Mouse (Mus musculus): Measurements from ENCODE around the gene Cenpj. TPM values are rescaled to one million over a fixed set of nuclear protein-coding genes. Genes with fewer than 3 reads are reported as not detected.
A peak's percentile ranks its signal among the peaks of the same experiment; 100 is the strongest.

The Cenpj gene
- polyA plus RNA-seq, 1 experiment from 2014 or later: 8.6 TPM

- no peaks in the 10 kb centered on the region for H3K9me3 ChIP-seq (ENCODE audit: control insufficient read depth, low read length)
- H3K4me2 ChIP-seq (ENCODE audit: low read length): no peak overlapping the region
- H3K4me3 ChIP-seq (ENCODE audit: control insufficient read depth in 1 of 2, insufficient read depth in 1 of 2, low read depth in 1 of 2, low read length in 2 of 2): no peak overlapping the region
- no peak overlapping the region for H3K27ac ChIP-seq (replicated peaks in 1 of 2; ENCODE audit: control insufficient read depth in 1 of 2, insufficient read depth in 1 of 2, low read depth in 2 of 2, low read length in 2 of 2)
- H3K36me3 ChIP-seq (ENCODE audit: control insufficient read depth, insufficient read depth, low read length): peaks cover 99% of the 10 kb centered on the region
- WGBS: 95% methylated on average over 1 of the region's 1 CpGs
- no peak for ATAC-seq (ENCODE audit: insufficient number of reproducible peaks, insufficient read depth, low FRiP score, low read depth)
- H3K27me3 ChIP-seq (ENCODE audit: control insufficient read depth, insufficient read depth, low read length): no peaks in the 10 kb centered on the region
- H3K9ac ChIP-seq (ENCODE audit: low read length): no peak overlapping the region
- no peaks in the 10 kb centered on the region for H3K4me1 ChIP-seq (ENCODE audit: control insufficient read depth in 2 of 2, insufficient read depth in 2 of 2, low read length in 2 of 2)
These were observed 19.6 kb upstream of the Cenpj start for GRCm38 (mm10) chr14:56594811-56595210.

DNA sequence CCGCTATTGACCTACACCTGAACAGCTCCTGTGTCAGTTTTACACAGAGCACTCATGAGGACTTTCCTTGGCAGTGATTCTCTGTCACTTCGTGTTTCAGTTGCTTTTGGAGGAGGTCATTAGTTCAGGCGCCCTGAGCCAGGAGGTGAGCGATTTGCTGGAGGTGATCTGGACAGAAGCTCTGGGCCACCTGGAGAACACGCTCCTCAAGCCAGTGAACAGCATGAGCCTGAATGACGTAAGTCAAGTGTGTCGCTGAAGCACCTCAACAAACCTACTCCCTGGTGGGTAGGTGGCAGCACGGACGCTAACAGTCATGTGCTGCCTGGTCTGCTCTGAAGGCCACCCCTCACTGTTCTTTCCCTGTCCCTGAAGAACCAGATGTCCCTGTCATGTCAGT is 17.0 kb upstream of the Cenpj start:
- Histone ChIP-seq H3K27ac (replicated peaks in 1 of 2; ENCODE audit: control insufficient read depth in 1 of 2, insufficient read depth in 1 of 2, low read depth in 2 of 2, low read length in 2 of 2) (no peak overlapping the region), H3K27me3 (ENCODE audit: control insufficient read depth, insufficient read depth, low read length) (no peaks in the 10 kb centered on the region), H3K4me2 (ENCODE audit: low read length) (no peak overlapping the region), H3K4me3 (ENCODE audit: control insufficient read depth in 1 of 2, insufficient read depth in 1 of 2, low read depth in 1 of 2, low read length in 2 of 2) (no peak overlapping the region), H3K9me3 (ENCODE audit: control insufficient read depth, low read length) (no peaks in the 10 kb centered on the region), H3K36me3 (ENCODE audit: control insufficient read depth, insufficient read depth, low read length) (peaks cover 93% of the 10 kb centered on the region), H3K9ac (ENCODE audit: low read length) (no peak overlapping the region), H3K4me1 (ENCODE audit: control insufficient read depth in 2 of 2, insufficient read depth in 2 of 2, low read length in 2 of 2) (no peaks in the 10 kb centered on the region)
- 90% methylated on average over 9 of the region's 9 CpGs for WGBS
- no peak for ATAC-seq (ENCODE audit: insufficient number of reproducible peaks, insufficient read depth, low FRiP score, low read depth)

DNA sequence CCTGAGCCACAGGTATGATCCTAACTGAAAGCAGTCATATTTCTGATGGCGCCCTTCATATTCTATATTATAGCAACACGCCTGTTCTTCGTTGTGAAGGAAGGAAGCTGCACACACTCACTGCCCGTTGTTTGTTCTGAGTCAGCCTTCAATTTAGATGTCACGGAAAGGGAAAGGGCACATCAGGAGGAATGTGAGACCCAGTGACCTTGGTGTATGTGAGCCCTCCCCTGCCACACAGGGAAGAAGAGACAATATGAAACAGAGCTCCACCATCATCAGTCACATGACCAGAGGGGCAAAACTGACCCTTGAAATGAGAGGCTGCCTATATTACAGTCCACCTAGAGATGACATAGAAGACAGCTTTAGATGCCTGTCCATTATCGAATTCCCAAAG is 7.1 kb upstream of the Cenpj start:
- no peak overlapping the region for H3K4me2 ChIP-seq (ENCODE audit: low read length)
- no peak overlapping the region for H3K4me3 ChIP-seq (ENCODE audit: control insufficient read depth in 1 of 2, insufficient read depth in 1 of 2, low read depth in 1 of 2, low read length in 2 of 2)
- H3K9me3 ChIP-seq (ENCODE audit: control insufficient read depth, low read length): no peaks in the 10 kb centered on the region
- peaks cover 27% of the 10 kb centered on the region for H3K36me3 ChIP-seq (ENCODE audit: control insufficient read depth, insufficient read depth, low read length)
- WGBS: 80% methylated on average over 6 of the region's 6 CpGs
- H3K27me3 ChIP-seq (ENCODE audit: control insufficient read depth, insufficient read depth, low read length): no peaks in the 10 kb centered on the region
- peaks cover 15 to 17% of the 10 kb centered on the region in 2 experiments for H3K4me1 ChIP-seq (ENCODE audit: control insufficient read depth in 2 of 2, insufficient read depth in 2 of 2, low read length in 2 of 2)
- H3K9ac ChIP-seq (ENCODE audit: low read length): no peak overlapping the region
- no peak overlapping the region for H3K27ac ChIP-seq (replicated peaks in 1 of 2; ENCODE audit: control insufficient read depth in 1 of 2, insufficient read depth in 1 of 2, low read depth in 2 of 2, low read length in 2 of 2)
- ATAC-seq (ENCODE audit: insufficient number of reproducible peaks, insufficient read depth, low FRiP score, low read depth): no peak

DNA sequence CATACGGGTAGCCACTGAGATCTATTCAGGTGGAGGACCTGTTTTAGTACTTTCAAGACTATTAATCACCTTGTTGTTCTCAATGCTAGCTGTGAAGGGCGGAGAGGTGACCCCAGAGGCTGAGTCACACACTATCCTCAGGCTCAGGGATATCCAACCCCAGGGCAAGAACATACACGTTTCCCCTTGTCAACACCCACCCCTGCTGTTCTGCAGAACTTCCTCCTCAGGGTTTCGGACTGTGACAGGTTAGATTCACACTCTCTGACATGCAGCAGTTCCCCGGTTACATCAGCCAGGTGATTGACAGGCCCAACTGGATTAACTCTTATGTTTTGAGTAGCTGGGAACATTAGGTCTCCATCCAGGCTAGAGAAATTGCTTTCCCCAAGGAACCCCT is 5.9 kb upstream of the Cenpj start:
- Histone ChIP-seq H3K27me3 (ENCODE audit: control insufficient read depth, insufficient read depth, low read length) (no peaks in the 10 kb centered on the region), H3K4me2 (ENCODE audit: low read length) (no peak overlapping the region), H3K9me3 (ENCODE audit: control insufficient read depth, low read length) (no peaks in the 10 kb centered on the region), H3K4me1 (ENCODE audit: control insufficient read depth in 2 of 2, insufficient read depth in 2 of 2, low read length in 2 of 2) (peaks cover 15 to 21% of the 10 kb centered on the region in 2 experiments), H3K4me3 (ENCODE audit: control insufficient read depth in 1 of 2, insufficient read depth in 1 of 2, low read depth in 1 of 2, low read length in 2 of 2) (no peak overlapping the region), H3K27ac (replicated peaks in 1 of 2; ENCODE audit: control insufficient read depth in 1 of 2, insufficient read depth in 1 of 2, low read depth in 2 of 2, low read length in 2 of 2) (peak overlapping the region; percentile 73 to 78), H3K9ac (ENCODE audit: low read length) (no peak overlapping the region), H3K36me3 (ENCODE audit: control insufficient read depth, insufficient read depth, low read length) (peaks cover 28% of the 10 kb centered on the region)
- WGBS: 19% methylated on average over 5 of the region's 5 CpGs
- ATAC-seq (ENCODE audit: insufficient number of reproducible peaks, insufficient read depth, low FRiP score, low read depth): peak; percentile 75; the same call in 1 of the 2 replicates

GRCm38 (mm10) chr14:56579011-56579410 is 3.8 kb upstream of the Cenpj start:
- Histone ChIP-seq H3K4me3 (ENCODE audit: control insufficient read depth in 1 of 2, insufficient read depth in 1 of 2, low read depth in 1 of 2, low read length in 2 of 2) (no peak overlapping the region), H3K4me1 (ENCODE audit: control insufficient read depth in 2 of 2, insufficient read depth in 2 of 2, low read length in 2 of 2) (peaks cover 15 to 23% of the 10 kb centered on the region in 2 experiments), H3K9me3 (ENCODE audit: control insufficient read depth, low read length) (no peaks in the 10 kb centered on the region), H3K36me3 (ENCODE audit: control insufficient read depth, insufficient read depth, low read length) (peaks cover 7% of the 10 kb centered on the region), H3K27ac (replicated peaks in 1 of 2; ENCODE audit: control insufficient read depth in 1 of 2, insufficient read depth in 1 of 2, low read depth in 2 of 2, low read length in 2 of 2) (no peak overlapping the region), H3K27me3 (ENCODE audit: control insufficient read depth, insufficient read depth, low read length) (no peaks in the 10 kb centered on the region), H3K9ac (ENCODE audit: low read length) (no peak overlapping the region), H3K4me2 (ENCODE audit: low read length) (no peak overlapping the region)
- ATAC-seq (ENCODE audit: insufficient number of reproducible peaks, insufficient read depth, low FRiP score, low read depth): no peak
- 33% methylated on average over 8 of the region's 8 CpGs for WGBS

GRCm38 (mm10) chr14:56575969-56576901 is 1.0 kb upstream of the Cenpj start:
- peak overlapping the region in 1 of 2 experiments; percentile 65; a peak in 3 of 4 replicates for H3K27ac ChIP-seq (replicated peaks in 1 of 2; ENCODE audit: control insufficient read depth in 1 of 2, insufficient read depth in 1 of 2, low read depth in 2 of 2, low read length in 2 of 2)
- peak overlapping the region; percentile 64 to 87 for H3K4me3 ChIP-seq (ENCODE audit: control insufficient read depth in 1 of 2, insufficient read depth in 1 of 2, low read depth in 1 of 2, low read length in 2 of 2)
- WGBS: 63% methylated on average over 18 of the region's 18 CpGs
- peak overlapping the region; percentile 62 for H3K4me2 ChIP-seq (ENCODE audit: low read length)
- H3K27me3 ChIP-seq (ENCODE audit: control insufficient read depth, insufficient read depth, low read length): no peaks in the 10 kb centered on the region
- H3K36me3 ChIP-seq (ENCODE audit: control insufficient read depth, insufficient read depth, low read length): peaks cover 7% of the 10 kb centered on the region
- H3K9ac ChIP-seq (ENCODE audit: low read length): peak overlapping the region; percentile 75
- peaks cover 9 to 26% of the 10 kb centered on the region in 2 experiments for H3K4me1 ChIP-seq (ENCODE audit: control insufficient read depth in 2 of 2, insufficient read depth in 2 of 2, low read length in 2 of 2)
- H3K9me3 ChIP-seq (ENCODE audit: control insufficient read depth, low read length): no peaks in the 10 kb centered on the region
- ATAC-seq (ENCODE audit: insufficient number of reproducible peaks, insufficient read depth, low FRiP score, low read depth): no peak

DNA sequence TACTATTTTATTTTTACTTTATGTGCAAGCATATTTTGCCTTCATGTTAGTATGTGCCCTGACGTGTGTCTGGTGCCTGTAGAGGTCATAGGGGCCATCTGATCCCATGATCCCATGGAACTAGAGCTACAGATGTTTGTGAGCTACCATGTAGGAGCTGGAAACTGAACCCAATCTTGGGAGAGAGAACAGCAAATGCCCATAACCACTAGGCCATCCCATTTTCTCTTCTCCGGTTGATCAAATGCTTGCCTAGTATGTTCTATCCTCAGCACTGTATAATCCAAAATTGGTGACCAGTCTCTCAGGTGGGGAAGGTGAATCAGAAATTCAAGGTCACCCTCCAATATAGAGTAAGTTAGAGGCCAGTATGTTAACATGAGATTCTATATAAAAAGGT is 2.7 kb downstream of the Cenpj start:
- 74% methylated on average over 2 of the region's 2 CpGs for WGBS
- peak overlapping the region; percentile 70; the same call in 1 of the 2 replicates for H3K9ac ChIP-seq (ENCODE audit: low read length)

More for the DNA sequence above, 2.7 kb downstream of the Cenpj start:
- Histone ChIP-seq H3K4me2 (ENCODE audit: low read length) (peak overlapping the region; percentile 74), H3K9me3 (ENCODE audit: control insufficient read depth, low read length) (no peaks in the 10 kb centered on the region), H3K27ac (replicated peaks in 1 of 2; ENCODE audit: control insufficient read depth in 1 of 2, insufficient read depth in 1 of 2, low read depth in 2 of 2, low read length in 2 of 2) (no peak overlapping the region), H3K27me3 (ENCODE audit: control insufficient read depth, insufficient read depth, low read length) (no peaks in the 10 kb centered on the region), H3K4me1 (ENCODE audit: control insufficient read depth in 2 of 2, insufficient read depth in 2 of 2, low read length in 2 of 2) (peaks cover 0 to 12% of the 10 kb centered on the region in 2 experiments; a peak in 1 of 4 replicates), H3K4me3 (ENCODE audit: control insufficient read depth in 1 of 2, insufficient read depth in 1 of 2, low read depth in 1 of 2, low read length in 2 of 2) (no peak overlapping the region; a peak in 1 of 4 replicates), H3K36me3 (ENCODE audit: control insufficient read depth, insufficient read depth, low read length) (peaks cover 6% of the 10 kb centered on the region)
- no peak for ATAC-seq (ENCODE audit: insufficient number of reproducible peaks, insufficient read depth, low FRiP score, low read depth)
